21 mouse cellular contexts compared by ENCODE assay signal in genomic region chr16:94079856-94080555, GRCm38 (mm10). TPM values are rescaled to one million over a fixed set of nuclear protein-coding genes. Genes with fewer than 3 reads are reported as not detected.
DNase-seq lines count a peak whose midpoint lies in the region; ATAC-seq and TF ChIP-seq lines count a peak whose summit lies in the region.
"Had no signal": no experiment of that assay in that cellular context is flagged by ENCODE, and none has a peak within 500 bp of the region (broad histone marks: within the 10 kb centered on the region; RNA-seq: fewer than 3 reads in every experiment).

No protein-coding gene starts in this region.

- H3K27me3 ChIP-seq in heart, postnatal 0 days (ENCODE audit: control insufficient read depth, insufficient read depth, low read length) = peaks cover 100% of the 10 kb centered on the region
- H3K27me3 ChIP-seq in midbrain, embryonic 14.5 days (ENCODE audit: control insufficient read depth, insufficient read depth, low read length) = peaks cover 95% of the 10 kb centered on the region
- H3K27me3 ChIP-seq in midbrain, embryonic 15.5 days (replicated peaks) = peaks cover 93% of the 10 kb centered on the region
- peaks cover 98% of the 10 kb centered on the region for H3K27me3 ChIP-seq in limb, embryonic 12.5 days

- H3K36me3 ChIP-seq in heart, postnatal 0 days (replicated peaks; ENCODE audit: control insufficient read depth, insufficient read depth, low read length) = no peaks in the 10 kb centered on the region
- no peaks in the 10 kb centered on the region for H3K36me3 ChIP-seq in midbrain, embryonic 14.5 days (ENCODE audit: control insufficient read depth, insufficient read depth, low read length)
- no peaks in the 10 kb centered on the region for H3K36me3 ChIP-seq in midbrain, embryonic 15.5 days (replicated peaks)
- no peaks in the 10 kb centered on the region for H3K36me3 ChIP-seq in limb, embryonic 12.5 days
- H3K36me3 ChIP-seq: kidney, embryonic 15.5 days; liver, embryonic 15.5 days had no signal

- no peak overlapping the region for H3K9ac ChIP-seq in heart, postnatal 0 days (replicated peaks; ENCODE audit: low read depth, low read length)
- no peak overlapping the region for H3K9ac ChIP-seq in midbrain, embryonic 14.5 days (replicated peaks; ENCODE audit: low read length)
- no peak overlapping the region for H3K9ac ChIP-seq in midbrain, embryonic 15.5 days
- H3K9ac ChIP-seq in limb, embryonic 12.5 days (replicated peaks) = no peak overlapping the region
- H3K9ac ChIP-seq: kidney, embryonic 15.5 days; liver, embryonic 15.5 days had no signal

- H3K4me2 ChIP-seq in heart, postnatal 0 days (ENCODE audit: low read depth, low read length) = no peak overlapping the region
- H3K4me2 ChIP-seq in midbrain, embryonic 14.5 days (ENCODE audit: low read length) = no peak overlapping the region
- H3K4me2 ChIP-seq in midbrain, embryonic 15.5 days = no peak overlapping the region
- peak overlapping the region; percentile 41; the same call in 1 of the 2 replicates for H3K4me2 ChIP-seq in limb, embryonic 12.5 days
- H3K4me2 ChIP-seq: liver, embryonic 15.5 days had no signal

- intact Hi-C loops in heart, postnatal 25 days (cut with DNase I) = no loop called here

- no peak for TF ChIP-seq CTCF in heart, postnatal 0 days (IDR thresholded peaks at IDR 0.05; ENCODE audit: low read depth)

- WGBS in heart, postnatal 0 days = 6% methylated on average over 13 of the region's 13 CpGs
- 3% methylated on average over 13 of the region's 13 CpGs for WGBS in midbrain, embryonic 14.5 days
- 2% methylated on average over 13 of the region's 13 CpGs for WGBS in midbrain, embryonic 15.5 days
- 1% methylated on average over 13 of the region's 13 CpGs for WGBS in limb, embryonic 12.5 days

- no peak for ATAC-seq in heart, postnatal 0 days (ENCODE audit: insufficient read depth, low read depth)
- no peak for ATAC-seq in midbrain, embryonic 14.5 days (ENCODE audit: low FRiP score, low TSS enrichment)
- no peak for ATAC-seq in midbrain, embryonic 15.5 days (replicated peaks)
- no peak for ATAC-seq in limb, embryonic 12.5 days (ENCODE audit: insufficient number of reproducible peaks, insufficient read depth, low FRiP score, low TSS enrichment, low read depth)
- ATAC-seq: lung, postnatal 0 days had no signal

- H3K4me3 ChIP-seq in heart, postnatal 0 days (ENCODE audit: low read depth, low read length) = no peak overlapping the region
- H3K4me3 ChIP-seq in midbrain, embryonic 14.5 days (replicated peaks; ENCODE audit: low read depth, low read length) = no peak overlapping the region
- H3K4me3 ChIP-seq in midbrain, embryonic 15.5 days = no peak overlapping the region
- no peak overlapping the region for H3K4me3 ChIP-seq in limb, embryonic 12.5 days (replicated peaks)
- H3K4me3 ChIP-seq: erythroblast, embryonic 14.5 days; liver, embryonic 15.5 days had no signal

- H3K27ac ChIP-seq in heart, postnatal 0 days (ENCODE audit: low read depth) = no peak overlapping the region
- H3K27ac ChIP-seq in midbrain, embryonic 14.5 days (replicated peaks; ENCODE audit: low read depth, low read length) = no peak overlapping the region
- H3K27ac ChIP-seq in midbrain, embryonic 15.5 days = no peak overlapping the region
- H3K27ac ChIP-seq in limb, embryonic 12.5 days = no peak overlapping the region
- H3K27ac ChIP-seq: kidney, embryonic 15.5 days; liver, embryonic 15.5 days had no signal

- peak; percentile 10 for DNase-seq in heart, postnatal 0 days (ENCODE audit: low spot score)
- DNase-seq in heart, adult 8-10 months (ENCODE audit: low spot score) = no peak
- DNase-seq in midbrain, embryonic 14.5 days = peak; percentile 28
- no peak for DNase-seq in frontal cortex, postnatal 25 days (ENCODE audit: low spot score in 2 of 2)
- no peak for DNase-seq in heart, postnatal 25 days (ENCODE audit: low spot score)
- DNase-seq: adrenal gland, postnatal 10 days; cerebellum, adult 8-10 months; gastrocnemius, postnatal 10 days; heart, postnatal 4 days; layer of hippocampus, postnatal 36 days had no signal

- 0 out of 2 replicates have a peak, but pooled peaks cover 3% of the 10 kb centered on the region for H3K9me3 ChIP-seq in heart, postnatal 0 days (replicated peaks; ENCODE audit: control insufficient read depth, low read length)
- H3K9me3 ChIP-seq in midbrain, embryonic 14.5 days (ENCODE audit: control insufficient read depth, low read length) = no peaks in the 10 kb centered on the region
- no peaks in the 10 kb centered on the region for H3K9me3 ChIP-seq in midbrain, embryonic 15.5 days
- H3K9me3 ChIP-seq in limb, embryonic 12.5 days = 0 out of 2 replicates have a peak, but pooled peaks cover 3% of the 10 kb centered on the region
- H3K9me3 ChIP-seq: kidney, embryonic 15.5 days; liver, embryonic 15.5 days had no signal

- no peak for TF ChIP-seq EP300 in heart, postnatal 0 days (IDR thresholded peaks at IDR 0.05; ENCODE audit: low read depth)

- peaks cover 2% of the 10 kb centered on the region; the same call in 1 of the 2 replicates for H3K4me1 ChIP-seq in heart, postnatal 0 days (ENCODE audit: control insufficient read depth, insufficient read depth)
- H3K4me1 ChIP-seq in midbrain, embryonic 14.5 days (ENCODE audit: control insufficient read depth, insufficient read depth, low read length) = 0 out of 2 replicates have a peak, but pooled peaks cover 4% of the 10 kb centered on the region
- peaks cover 5% of the 10 kb centered on the region for H3K4me1 ChIP-seq in midbrain, embryonic 15.5 days
- peaks cover 14% of the 10 kb centered on the region for H3K4me1 ChIP-seq in limb, embryonic 12.5 days (replicated peaks)

RNA-seq across cellular contexts. Expression of gene Sim2, which starts 4.7 kb away (rescaled TPM):
- not detected in 2 replicates for total RNA-seq in heart, postnatal 0 days (2014; rRNA removed; ENCODE audit: low replicate concordance)
- polyA plus RNA-seq in heart, postnatal 0 days (2015; fragmentation: Nextera tagmentation; extraction: Ambion mirVana) = 0.03 TPM in 1 of 2 replicates, not detected in the other
- under 1 TPM in 1 of 4 experiments, not detected in 3; 0.06 TPM for total RNA-seq in heart, adult 8-10 months (2022)
- polyA plus RNA-seq in midbrain, embryonic 14.5 days (2014; fragmentation: Nextera tagmentation; extraction: Ambion mirVana) = 0.05 TPM in 1 of 2 replicates, not detected in the other
- 0.06 and 0.25 TPM in 2 replicates for polyA plus RNA-seq in midbrain, embryonic 15.5 days (2015; fragmentation: Nextera tagmentation; extraction: Ambion mirVana)
- polyA plus RNA-seq in limb, embryonic 12.5 days (2016; fragmentation: Nextera tagmentation; extraction: Ambion mirVana) = 2.0 and 2.3 TPM in 2 replicates
- total RNA-seq in heart, postnatal 25 days (2021) = not detected
- total RNA-seq: common myeloid progenitor, adult 5-6 weeks; heart, postnatal 4 days; left cerebral cortex, postnatal 25 days; megakaryocyte, adult 5-6 weeks; neutrophil, adult 5-6 weeks had no signal
- polyA plus RNA-seq: erythroblast, embryonic 14.5 days; liver, embryonic 15.5 days; lung, postnatal 0 days; small intestine, adult 2 months had no signal

Comparison
In these comparisons a context has a peak if more than half of its experiments do, and no peak if none do; other contexts are left out.
1. DNase-seq: peak in heart, postnatal 0 days (single experiment) and midbrain, embryonic 14.5 days (single experiment); none in heart, adult 8-10 months (single experiment), frontal cortex, postnatal 25 days (0 of 2) and heart, postnatal 25 days (single experiment).